Mouse (Mus musculus): ENCODE measurements around the gene Olfr543. TPM values are rescaled to one million over a fixed set of nuclear protein-coding genes. Genes with fewer than 3 reads are reported as not detected.

Olfr543 gene
- polyA plus RNA-seq, 1 experiment from 2014 or later, result 0.23 TPM

Other genes starting within 250 kb of the Olfr543 start
- 57.4 and 62.3 TPM in 2 replicates for gene Rhog, start 225.6 kb downstream of the Olfr543 start, polyA plus RNA-seq (2015; fragmentation: Nextera tagmentation; extraction: Ambion mirVana)
- 14.9 and 16.5 TPM in 2 replicates for gene Stim1, start 213.9 kb downstream of the Olfr543 start, polyA plus RNA-seq (2015; fragmentation: Nextera tagmentation; extraction: Ambion mirVana)
- 171 and 180 TPM in 2 replicates for gene Rrm1, start 40.0 kb downstream of the Olfr543 start, polyA plus RNA-seq (2015; fragmentation: Nextera tagmentation; extraction: Ambion mirVana)
- gene Olfr544, start 6.6 kb upstream of the Olfr543 start, polyA plus RNA-seq (2015; fragmentation: Nextera tagmentation; extraction: Ambion mirVana), result 0.07 TPM in 2 replicates
- not detected in 2 replicates for gene Olfr545, start 17.9 kb upstream of the Olfr543 start, polyA plus RNA-seq (2015; fragmentation: Nextera tagmentation; extraction: Ambion mirVana)
- not detected in 2 replicates for gene Olfr547, start 53.1 kb upstream of the Olfr543 start, polyA plus RNA-seq (2015; fragmentation: Nextera tagmentation; extraction: Ambion mirVana)
- not detected in 2 replicates for gene Olfr548-ps1, start 59.2 kb upstream of the Olfr543 start, polyA plus RNA-seq (2015; fragmentation: Nextera tagmentation; extraction: Ambion mirVana)
- not detected in 2 replicates for gene Olfr549, start 68.2 kb upstream of the Olfr543 start, polyA plus RNA-seq (2015; fragmentation: Nextera tagmentation; extraction: Ambion mirVana)
- 0.44 and 0.62 TPM in 2 replicates for gene Trim21, start 83.8 kb upstream of the Olfr543 start, polyA plus RNA-seq (2015; fragmentation: Nextera tagmentation; extraction: Ambion mirVana)
- gene Olfr550, start 89.8 kb upstream of the Olfr543 start, polyA plus RNA-seq (2015; fragmentation: Nextera tagmentation; extraction: Ambion mirVana), result not detected in 2 replicates
- not detected in 2 replicates for gene Olfr551, start 110.2 kb upstream of the Olfr543 start, polyA plus RNA-seq (2015; fragmentation: Nextera tagmentation; extraction: Ambion mirVana)
- gene Olfr552, start 116.1 kb upstream of the Olfr543 start, polyA plus RNA-seq (2015; fragmentation: Nextera tagmentation; extraction: Ambion mirVana), result not detected in 2 replicates
- gene Olfr553, start 136.5 kb upstream of the Olfr543 start, polyA plus RNA-seq (2015; fragmentation: Nextera tagmentation; extraction: Ambion mirVana), result not detected in 2 replicates
- gene Olfr554, start 156.8 kb upstream of the Olfr543 start, polyA plus RNA-seq (2015; fragmentation: Nextera tagmentation; extraction: Ambion mirVana), result not detected in 2 replicates
- not detected in 2 replicates for gene Olfr555, start 177.1 kb upstream of the Olfr543 start, polyA plus RNA-seq (2015; fragmentation: Nextera tagmentation; extraction: Ambion mirVana)
- not detected in 2 replicates for gene Olfr556, start 183.2 kb upstream of the Olfr543 start, polyA plus RNA-seq (2015; fragmentation: Nextera tagmentation; extraction: Ambion mirVana)
- gene Trim68, start 205.6 kb upstream of the Olfr543 start, polyA plus RNA-seq (2015; fragmentation: Nextera tagmentation; extraction: Ambion mirVana), result 1.5 TPM in 2 replicates
- not detected in 2 replicates for gene Olfr557, start 214.2 kb upstream of the Olfr543 start, polyA plus RNA-seq (2015; fragmentation: Nextera tagmentation; extraction: Ambion mirVana)
- not detected in 2 replicates for gene Olfr558, start 220.5 kb upstream of the Olfr543 start, polyA plus RNA-seq (2015; fragmentation: Nextera tagmentation; extraction: Ambion mirVana)
- not detected in 2 replicates for gene Olfr33, start 237.4 kb upstream of the Olfr543 start, polyA plus RNA-seq (2015; fragmentation: Nextera tagmentation; extraction: Ambion mirVana)
- not detected in 2 replicates for gene Olfr559, start 245.8 kb upstream of the Olfr543 start, polyA plus RNA-seq (2015; fragmentation: Nextera tagmentation; extraction: Ambion mirVana)